Mouse (Mus musculus) heart, embryonic 10.5 days (tissue): ENCODE results near the gene 1700011L22Rik. TPM values are rescaled to one million over a fixed set of nuclear protein-coding genes. Genes with fewer than 3 reads are reported as not detected.

Experiments
- polyA plus RNA-seq: library from polyadenylated mRNA; unstranded; fragments of >200 nt; fragmentation: Nextera tagmentation; extraction: Ambion mirVana; gene quantifications from 2 replicates; pipeline ENCODE4 v1.2.1, GENCODE M21; 2016

Gene 1700011L22Rik
- polyA plus RNA-seq, 1 experiment from 2014 or later, result not detected

Other genes starting within 250 kb of the 1700011L22Rik start
- 5.8 and 7.4 TPM in 2 replicates for gene Zfp827, start 220.1 kb downstream of the 1700011L22Rik start, polyA plus RNA-seq
- gene Mmaa, start 46.4 kb upstream of the 1700011L22Rik start, polyA plus RNA-seq, result 9.5 and 9.9 TPM in 2 replicates
- gene Smad1, start 150.9 kb upstream of the 1700011L22Rik start, polyA plus RNA-seq, result 20.1 and 32.1 TPM in 2 replicates